Mouse (Mus musculus): ENCODE data around the gene Prok1.

Prok1 gene

DNA sequence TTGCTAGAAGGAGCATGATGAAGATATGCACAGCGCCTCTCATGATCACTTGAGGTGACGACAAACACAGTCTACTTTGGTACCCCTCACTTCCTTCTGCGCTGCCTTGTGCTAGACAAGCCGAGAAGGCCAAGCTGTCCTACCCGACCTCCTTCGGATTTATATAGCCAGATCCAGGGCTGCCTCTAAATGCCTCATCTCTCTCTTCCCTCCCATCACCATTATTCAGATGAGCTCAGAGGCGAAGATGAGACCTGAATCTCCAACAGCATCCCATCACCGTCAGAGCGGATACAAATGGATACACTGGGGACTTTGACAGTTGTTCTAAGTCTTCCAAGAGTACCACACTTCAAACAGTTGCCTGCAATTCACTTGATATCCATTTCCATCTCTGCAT lies at the start of gene Prok1:
TSS of gene Prok1 (minus strand) at position 101 of the 400 bp plus-strand sequence.
- in situ Hi-C loops (cut with MboI): no loop called here

DNA sequence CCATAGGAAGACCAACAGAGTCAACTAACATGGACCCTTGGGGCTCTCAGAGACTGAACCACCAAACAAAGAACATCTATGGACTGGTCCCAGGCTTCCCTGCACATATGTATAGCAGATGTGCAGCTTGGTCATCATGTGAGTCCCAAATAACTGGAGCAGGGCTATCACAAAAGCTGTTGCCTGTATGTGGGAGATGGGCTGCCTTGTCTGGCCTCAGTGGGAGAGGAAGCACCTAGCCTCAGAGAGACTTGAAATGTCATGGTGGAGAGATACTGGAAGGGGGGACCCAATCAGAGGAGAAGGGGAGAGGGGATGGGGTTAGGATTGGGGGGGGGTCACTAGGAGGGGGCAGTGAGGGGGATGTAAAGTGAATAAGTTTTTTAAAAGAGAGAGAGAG lies 47.8 kb upstream of the Prok1 start:
- in situ Hi-C loops (cut with MboI): no loop called here

DNA sequence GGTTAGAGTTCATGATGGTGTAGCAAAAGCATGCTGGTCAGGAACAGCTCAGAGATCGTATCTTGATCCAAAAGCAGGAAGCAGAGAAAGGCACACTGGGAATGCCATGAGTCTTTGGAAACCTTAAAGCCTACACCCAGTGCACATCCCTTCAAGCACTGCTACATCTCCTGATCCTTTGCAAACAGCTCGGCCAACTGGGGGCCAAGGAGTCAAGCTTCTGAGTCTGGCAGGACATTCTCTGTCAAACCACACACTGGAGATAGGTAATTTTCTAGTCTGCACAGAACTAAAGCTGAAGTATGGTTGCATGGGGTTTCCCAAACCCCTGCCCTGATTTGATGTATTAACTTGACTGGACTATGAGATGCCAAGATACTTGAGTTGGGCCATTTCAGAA lies 46.6 kb upstream of the Prok1 start:
- in situ Hi-C loops (cut with MboI): no loop called here

DNA sequence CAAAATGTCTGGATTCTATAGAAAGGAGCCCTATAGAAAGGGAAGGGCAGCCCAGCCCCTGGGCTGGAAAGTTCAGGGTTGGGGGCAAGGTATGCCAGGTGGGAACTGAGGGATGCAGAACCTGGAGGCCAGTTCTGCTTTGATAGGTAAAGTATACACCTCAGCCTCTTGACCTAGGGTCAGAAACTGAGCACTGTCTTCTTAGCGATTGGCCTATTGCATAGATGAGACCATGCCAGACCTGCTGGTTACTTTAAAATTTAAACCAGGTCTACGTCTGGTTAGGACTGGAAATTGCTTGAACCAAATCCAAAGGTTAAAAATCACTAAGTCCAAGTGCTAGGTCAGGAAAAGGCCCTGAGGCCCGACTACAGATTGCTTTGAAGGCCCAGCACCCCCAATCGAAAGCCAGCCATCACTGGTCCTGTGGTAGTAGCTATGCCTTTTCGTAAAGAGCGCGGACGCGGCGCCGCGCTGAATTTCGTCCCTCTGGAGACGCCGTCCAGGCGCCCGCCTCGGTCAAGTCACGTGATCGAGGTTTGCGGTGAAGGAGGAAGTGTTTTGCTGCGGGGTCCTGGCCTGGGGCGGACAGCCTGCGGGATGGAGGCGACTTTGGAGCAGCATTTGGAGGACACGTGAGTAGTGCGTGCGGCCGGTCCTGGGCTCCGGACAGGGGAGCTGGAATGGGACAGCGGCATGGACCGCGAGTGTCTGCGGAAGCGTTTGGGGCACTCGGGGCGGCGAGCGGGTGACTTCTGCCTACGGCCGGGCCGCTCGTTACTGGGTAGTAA lies 39.2 kb upstream of the Prok1 start, which contains the start of gene Lamtor5:
TSS of gene Lamtor5 (plus strand) at position 380 of the 791 bp plus-strand sequence.
- in situ Hi-C loops (cut with MboI): no loop called here

DNA sequence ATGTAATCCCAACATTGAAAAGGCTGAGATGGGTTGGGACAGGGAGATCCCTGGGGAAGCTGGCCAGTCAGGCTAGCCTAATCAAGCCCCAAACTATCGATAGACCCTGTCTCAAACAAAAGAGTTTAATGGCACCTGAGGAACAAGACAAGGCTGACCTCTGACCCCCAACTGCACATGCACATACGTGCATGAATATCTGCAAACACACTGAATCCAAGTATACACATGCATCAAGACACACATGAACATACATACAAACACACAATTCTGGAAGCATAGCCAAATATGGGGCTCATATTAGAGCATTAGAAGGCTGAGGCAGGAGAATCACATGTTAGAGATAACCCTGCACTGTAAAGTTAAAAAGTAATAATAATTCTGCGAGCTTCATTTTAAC lies 37.1 kb upstream of the Prok1 start:
- in situ Hi-C loops (cut with MboI): no loop called here

DNA sequence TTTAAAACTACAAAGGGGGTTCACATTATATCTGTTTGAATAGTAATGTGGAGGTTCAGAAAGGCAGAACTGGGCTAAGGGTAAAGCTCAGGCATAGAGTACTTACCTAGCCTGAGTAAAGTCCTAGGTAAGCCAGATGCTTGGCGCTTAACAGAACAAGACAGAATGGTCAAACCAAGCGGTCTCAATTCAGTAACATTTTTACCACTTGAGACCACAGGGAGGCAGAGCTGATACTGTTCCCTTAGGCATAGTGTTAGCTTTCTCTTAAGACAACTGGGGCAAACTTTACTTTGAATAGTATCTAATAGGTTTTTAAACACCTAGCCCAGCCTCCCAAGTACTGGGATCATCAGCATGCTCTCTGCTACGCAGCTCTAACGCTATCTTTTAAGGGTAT lies 36.5 kb upstream of the Prok1 start:
- in situ Hi-C loops (cut with MboI): no loop called here

DNA sequence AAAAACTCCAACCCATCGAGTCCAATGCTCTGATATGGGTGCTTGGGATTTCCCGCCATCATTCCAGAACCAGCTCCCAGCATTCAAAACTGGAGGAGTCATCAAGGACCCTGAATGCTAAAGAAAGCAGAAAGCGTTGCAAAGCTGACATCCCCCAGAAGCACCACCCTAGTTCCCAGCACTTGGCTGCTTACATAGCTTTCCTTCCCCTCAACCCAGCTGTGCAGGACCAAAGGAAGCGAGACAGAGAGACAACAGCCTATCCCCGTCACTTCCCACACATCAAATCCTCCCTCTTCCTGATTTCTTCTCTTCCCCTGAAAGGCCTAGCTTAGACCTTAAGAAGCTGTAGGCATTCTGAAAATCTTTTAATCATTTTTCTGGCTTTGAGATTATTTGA lies 35.8 kb upstream of the Prok1 start:
- in situ Hi-C loops (cut with MboI): no loop called here

DNA sequence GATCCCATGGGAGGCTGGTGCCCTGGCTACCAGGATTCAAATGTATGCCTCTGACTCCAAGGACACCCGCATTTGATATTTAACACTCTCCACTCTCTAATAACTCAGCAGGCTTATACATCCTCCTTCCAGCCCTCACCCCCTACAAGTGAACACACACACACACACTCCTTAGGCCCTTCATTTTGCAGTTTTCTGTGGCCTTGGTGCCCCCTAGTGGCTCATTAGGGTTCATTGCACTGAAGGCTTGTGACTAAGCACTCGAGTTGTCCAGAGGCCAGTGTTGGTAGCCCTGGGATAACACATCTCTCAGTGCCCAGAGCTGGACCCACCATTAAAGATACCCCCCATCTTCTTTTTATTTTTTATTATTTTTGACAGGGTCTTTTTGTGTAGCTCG lies 34.3 kb upstream of the Prok1 start:
- in situ Hi-C loops (cut with MboI): no loop called here

DNA sequence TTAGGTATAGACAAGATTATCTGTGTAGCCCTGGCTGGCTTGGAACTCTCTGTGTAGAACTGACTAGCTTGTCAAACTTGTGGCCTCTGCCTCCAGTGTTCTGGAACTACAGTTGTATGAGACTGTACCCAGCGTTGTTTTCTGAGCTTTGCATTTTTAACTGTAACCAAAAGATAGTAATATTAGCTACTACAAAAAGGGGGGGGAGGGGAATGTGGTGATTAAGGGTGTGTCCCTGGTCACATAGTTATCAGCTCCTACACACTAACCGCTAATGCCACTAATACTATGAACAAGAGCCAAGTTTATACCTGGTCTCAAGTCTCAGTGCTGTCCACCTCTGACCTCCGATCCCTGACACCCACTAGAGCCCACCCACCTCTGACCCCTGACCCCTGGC lies 32.9 kb upstream of the Prok1 start:
- in situ Hi-C loops (cut with MboI): no loop called here

DNA sequence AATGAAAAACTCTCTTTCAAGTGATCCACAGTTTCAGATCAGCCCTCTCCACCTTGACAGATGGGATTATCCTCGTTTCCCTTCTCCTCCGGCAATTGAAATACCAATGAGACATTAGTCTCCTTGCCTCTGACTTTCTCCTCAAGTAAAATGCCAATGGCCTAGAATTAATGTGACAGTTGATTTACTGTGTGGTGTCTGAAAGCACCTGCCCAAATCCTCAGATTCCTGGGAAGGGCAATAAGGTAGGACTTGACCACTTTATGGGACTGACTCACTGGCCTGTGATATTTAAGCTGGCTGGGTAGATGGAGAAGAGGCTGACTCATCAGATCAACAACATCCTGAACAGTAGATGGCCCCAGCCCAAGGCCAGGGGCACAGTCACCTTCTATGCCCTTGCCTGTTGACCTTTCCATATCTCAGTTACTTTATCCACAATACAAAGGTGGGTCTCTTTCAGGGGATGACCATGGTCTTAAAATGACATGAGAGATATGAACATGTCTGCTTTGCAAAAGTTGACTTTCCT lies 27.4 kb upstream of the Prok1 start:
- in situ Hi-C loops (cut with MboI): no loop called here

DNA sequence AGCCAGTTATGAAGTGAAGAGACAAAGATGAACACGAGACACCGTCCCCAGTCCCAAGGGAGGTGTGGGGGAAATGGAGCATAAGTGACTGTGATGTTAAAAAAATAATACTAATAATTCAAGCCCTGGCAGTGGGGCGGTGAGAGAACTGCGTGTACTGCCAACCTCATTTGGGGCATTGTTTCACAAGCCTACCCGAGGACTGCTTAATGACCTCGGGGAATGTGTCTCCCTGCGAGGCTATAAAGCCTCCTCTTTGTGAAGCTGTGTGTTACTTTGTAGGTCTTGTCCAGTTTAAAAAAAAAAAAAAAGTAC lies 22.3 kb upstream of the Prok1 start:
- in situ Hi-C loops (cut with MboI): no loop called here

DNA sequence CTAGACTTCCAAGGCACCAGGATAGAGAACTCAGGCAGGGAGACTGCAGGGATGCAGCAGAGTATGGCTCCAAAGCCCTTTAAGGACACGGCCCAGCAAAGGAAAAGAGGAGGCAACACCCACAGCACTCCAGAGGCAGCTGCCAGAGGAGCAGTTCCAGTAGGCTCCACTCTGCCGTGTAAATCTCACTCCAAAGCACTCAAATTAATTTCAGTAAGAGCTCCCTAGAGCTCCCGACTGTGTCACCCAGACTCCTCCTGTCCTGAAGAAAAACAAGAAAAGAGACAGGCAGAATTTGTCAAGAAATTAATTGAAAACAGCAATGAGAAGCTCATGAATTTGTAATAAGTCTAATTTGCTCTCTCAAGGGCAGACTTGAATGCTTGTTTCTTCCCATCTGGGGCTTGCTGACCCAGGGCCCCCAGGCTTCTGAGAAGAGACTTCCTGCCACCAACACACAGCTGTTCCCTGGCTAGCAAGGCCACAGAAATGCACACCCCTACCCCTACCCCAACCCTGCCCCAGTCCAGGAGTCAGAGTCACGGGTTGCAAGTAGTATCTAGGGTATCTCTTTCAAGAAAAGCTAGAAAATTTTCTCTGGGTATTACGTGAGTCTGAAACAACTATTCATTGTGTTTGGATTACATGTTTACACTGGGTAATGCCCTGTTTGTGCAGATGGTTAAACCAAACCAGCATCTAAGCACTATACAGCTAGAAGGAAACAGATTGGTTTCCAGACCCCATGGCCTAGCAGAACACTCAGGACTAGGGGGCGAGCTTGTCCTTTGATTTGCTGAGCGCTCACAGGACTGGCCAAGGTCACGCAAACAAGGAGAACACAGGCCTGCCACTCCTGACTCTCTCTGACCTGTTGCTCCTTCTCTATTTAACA lies 21.7 kb upstream of the Prok1 start:
- in situ Hi-C loops (cut with MboI): no loop called here

DNA sequence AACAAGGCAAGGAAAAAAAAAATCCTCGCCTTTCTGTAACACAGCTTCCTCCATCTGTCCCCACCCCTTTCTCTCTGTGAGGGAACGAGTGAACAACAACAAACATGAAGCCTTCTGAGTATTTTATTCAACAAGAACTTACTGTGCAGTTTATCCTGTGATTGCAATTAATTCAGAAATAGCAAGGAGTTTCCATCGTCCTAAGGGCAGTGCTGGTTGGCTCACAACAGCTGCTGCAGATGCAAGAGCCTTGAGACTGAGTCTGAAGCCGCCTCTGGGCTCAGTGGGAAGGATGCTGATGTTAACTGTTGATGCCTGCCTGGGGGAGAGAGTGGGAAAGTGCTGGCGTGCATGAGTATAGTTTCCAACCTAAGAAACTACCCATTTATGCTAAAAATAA lies 18.4 kb upstream of the Prok1 start:
- in situ Hi-C loops (cut with MboI): no loop called here

DNA sequence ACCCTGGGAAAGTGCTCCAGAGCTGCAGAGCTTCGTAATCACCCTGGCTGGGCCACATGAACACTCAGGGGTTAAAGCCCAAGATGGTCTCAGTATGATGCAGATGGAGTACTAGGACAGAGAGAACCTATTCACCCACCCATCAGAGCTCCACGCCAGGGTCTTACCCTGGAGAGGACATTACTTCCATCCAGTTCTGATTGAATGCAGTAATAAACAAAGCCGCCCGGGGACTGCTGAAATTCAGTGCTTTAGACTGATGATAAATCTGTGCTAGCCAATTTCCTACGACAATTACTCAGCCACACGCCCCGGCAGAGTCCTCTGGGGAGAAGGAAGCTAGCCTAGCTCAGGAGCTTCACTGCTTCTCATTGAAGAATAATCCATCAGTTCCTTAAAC lies 17.2 kb upstream of the Prok1 start:
- in situ Hi-C loops (cut with MboI): no loop called here

DNA sequence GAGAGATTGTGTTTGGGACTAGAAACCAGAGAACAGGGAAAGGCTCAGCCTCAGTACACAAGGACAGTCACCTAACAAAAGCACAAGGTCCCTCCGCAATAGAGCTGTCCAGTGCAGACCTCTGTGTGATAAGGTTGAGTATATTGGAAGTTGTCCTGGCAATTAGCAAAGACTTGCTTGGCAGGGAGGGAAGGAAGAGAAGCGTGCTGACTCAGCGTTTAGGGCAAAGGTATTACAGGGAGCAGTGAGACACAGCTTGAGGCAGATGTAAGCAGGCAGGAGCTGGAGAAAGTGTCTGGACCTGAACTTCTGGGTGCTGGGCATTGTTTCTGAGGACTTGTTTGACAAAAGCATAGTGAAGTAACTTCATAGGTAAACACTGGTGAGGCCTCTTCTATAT lies 16.5 kb upstream of the Prok1 start:
- in situ Hi-C loops (cut with MboI): no loop called here

DNA sequence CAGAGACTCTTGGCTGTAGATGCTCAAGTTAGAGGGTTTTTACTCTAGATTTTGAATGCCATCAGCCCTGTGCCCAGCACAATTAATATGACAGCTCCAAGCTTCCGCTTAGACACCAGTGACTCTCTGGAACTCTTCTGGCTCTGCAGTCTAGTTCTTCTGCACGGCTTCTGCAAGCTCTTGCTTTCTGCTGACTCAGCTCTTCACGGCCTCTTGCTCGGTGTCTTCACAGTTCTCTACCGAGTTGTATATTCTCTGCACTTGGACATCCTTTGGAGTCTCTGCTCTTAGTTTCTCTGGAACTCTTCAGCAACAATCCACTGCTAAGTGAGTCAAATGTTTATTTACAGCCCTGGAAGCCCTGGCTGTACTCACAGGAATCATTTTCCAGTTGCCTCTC lies 14.4 kb upstream of the Prok1 start:
- in situ Hi-C loops (cut with MboI): no loop called here

DNA sequence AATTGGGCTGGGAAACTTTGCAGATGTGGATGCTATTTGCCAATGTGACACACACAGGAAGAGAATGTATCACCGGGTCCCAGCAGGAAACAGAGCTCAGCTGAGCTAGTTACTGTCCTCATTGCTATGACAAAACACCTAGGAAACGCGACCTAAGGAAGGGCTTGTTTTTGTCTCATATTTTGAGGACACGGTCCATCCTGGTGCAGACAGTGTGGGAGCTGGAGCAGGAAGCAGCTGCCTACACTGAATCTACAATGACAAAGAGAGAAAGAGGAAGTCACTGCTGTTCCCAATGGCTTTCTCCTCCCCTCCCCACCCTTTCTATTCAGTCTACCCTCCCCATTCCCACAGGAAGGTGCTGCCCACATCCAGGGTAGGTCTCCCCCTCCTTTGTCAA lies 12.5 kb upstream of the Prok1 start:
- in situ Hi-C loops (cut with MboI): no loop called here

DNA sequence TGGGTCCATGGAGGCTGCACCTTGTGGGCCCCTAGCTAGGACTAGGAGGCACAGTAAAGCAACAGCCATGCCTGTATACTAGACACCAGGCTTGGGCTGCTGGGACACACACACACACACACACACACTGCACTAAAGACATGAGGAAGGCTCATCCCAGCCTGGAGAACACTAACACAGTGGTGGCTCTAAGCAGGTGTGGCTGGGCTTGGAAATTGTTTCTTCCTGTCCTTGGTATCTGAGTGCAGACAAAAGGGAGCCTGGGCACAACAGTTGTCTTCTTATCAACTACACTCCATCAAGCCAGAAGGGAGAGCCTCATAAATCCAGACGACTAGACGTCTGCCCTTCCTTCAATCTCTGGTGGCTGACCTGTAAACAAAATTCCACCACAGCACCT lies 10.8 kb upstream of the Prok1 start:
- in situ Hi-C loops (cut with MboI): no loop called here

DNA sequence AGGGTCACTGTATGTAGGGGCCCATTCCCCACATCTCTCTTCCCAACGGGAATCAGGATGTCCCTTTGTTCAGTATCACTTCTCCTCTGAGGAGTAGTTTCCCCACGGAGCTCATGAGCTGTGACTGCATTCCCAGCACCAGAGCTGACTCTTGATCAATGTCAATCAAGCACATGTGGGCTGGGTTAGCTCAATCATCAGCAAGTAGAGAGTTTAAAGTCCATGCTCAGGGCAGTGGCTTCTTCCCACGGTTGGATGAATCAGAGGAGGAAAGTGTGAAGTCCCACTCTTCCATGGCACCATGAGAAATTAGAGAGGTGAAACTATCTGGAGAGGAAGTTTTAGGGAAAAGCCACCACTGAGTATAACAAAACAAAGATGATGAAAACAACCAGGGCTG lies 9.5 kb upstream of the Prok1 start:
- in situ Hi-C loops (cut with MboI): no loop called here

DNA sequence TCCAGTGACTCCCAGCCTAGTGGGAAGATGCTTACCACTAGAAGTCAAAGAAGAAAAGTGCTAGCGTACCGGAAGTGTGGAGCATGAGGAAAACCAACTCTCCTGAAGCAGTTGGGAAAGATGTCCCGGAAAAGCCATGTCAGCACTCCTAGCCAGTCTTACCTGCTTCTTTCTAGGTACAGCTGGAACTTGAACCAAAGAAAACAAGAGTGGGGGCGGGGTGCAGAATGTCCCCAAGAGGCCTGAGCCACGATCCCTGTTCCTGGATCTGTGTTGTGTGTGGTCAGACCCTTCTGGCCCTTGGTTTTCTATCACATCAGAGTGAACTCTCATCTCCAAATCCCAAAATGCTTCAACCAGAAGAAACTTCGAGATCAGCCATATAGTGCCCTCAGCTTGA lies 7.4 kb upstream of the Prok1 start:
- in situ Hi-C loops (cut with MboI): no loop called here

DNA sequence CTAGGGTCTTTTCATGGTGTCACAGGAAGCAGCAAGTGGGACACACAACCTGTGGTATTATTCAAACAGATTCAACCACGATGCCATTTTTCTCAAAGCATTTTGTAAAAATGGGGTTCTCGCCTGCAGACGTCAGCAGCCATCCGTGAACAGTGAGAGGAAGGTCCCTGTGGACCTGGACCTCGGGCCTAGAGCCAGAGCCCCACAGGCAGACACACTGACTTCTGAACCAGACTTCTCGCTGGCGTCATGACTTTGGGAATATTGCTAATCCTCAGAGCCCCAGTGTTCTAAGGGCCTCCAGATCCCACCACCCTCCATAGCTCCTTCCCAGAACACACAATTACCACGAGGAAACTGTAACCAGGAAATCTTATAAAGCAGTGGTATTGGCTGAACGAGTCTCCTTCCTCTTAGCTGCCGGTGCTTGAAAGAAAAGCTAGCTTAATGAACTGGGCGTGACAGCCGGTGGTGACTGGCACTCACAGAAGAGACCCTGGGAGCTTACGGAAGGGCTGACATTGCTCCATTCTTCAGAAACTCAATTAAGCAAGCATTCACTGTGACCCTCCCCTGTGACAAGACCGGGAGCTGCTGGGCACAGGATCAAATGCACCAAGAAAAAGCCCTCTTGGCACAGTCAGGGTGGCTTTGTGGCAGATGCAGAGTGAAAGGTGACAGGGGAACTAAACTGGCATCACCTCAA lies 2.0 kb upstream of the Prok1 start:
- in situ Hi-C loops (cut with MboI): no loop called here

DNA sequence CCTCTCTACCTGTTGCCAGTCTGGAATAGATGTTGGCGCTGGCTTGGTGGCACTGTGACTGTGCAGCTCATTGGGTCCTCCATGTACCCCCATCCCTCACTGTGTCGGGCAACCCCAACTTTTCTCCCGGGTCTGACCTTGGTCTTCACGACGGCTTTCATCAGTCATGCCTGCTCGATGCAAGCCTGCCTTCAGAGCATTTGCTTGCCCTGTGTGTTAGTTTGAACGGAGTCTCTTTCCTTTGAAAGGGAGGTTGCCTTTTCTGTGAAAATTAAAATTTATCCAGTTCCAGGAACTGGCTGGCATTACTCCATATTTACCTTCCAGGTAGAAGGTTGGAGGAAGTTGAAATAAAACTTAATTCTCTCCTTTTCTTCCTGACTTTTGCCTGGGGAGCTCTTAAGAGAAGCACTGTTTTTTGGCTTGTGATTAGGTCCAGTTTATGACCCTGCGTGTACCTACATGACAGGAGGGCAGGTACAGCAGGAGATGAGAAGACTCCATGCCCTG lies 981 bp downstream of the Prok1 start:
- in situ Hi-C loops (cut with MboI): no loop called here
